Mouse (Mus musculus) limb, embryonic 14.5 days (tissue): ENCODE measurements around the gene Zfp112. TPM values are rescaled to one million over a fixed set of nuclear protein-coding genes. Genes with fewer than 3 reads are reported as not detected.

ENCODE experiments used
- ATAC-seq: fragments of 200-750 bp; cut with Nextera tagmentation; 2 replicates; pipeline ENCODE4 v1.8.0; 2017; ENCODE audit warnings: low read depth, moderate number of reproducible peaks, moderate TSS enrichment; ENCODE audit not compliant: low FRiP score
- DNase-seq: peaks from one replicate; pipeline ENCODE4 v3.0.0-alpha.2; 2015; ENCODE audit warnings: low spot score
- H3K27ac ChIP-seq: fragments of 300-500 bp; sonication (generic); replicated peaks from 2 replicates; pipeline ENCODE4 v1.5.1; 2014; ENCODE audit warnings: low read depth, mild to moderate bottlenecking, low read length, moderate library complexity, mixed read lengths
- H3K27me3 ChIP-seq: fragments of 300-500 bp; sonication (generic); 2 replicates; pipeline ENCODE4 v1.6.1; 2014; ENCODE audit warnings: low read length, mixed read lengths; ENCODE audit not compliant: control insufficient read depth, insufficient read depth
- H3K36me3 ChIP-seq: fragments of 300-500 bp; sonication (generic); 2 replicates; pipeline ENCODE4 v1.6.1; 2014; ENCODE audit warnings: mild to moderate bottlenecking, low read length, moderate library complexity, mixed read lengths; ENCODE audit not compliant: control insufficient read depth, insufficient read depth
- H3K4me1 ChIP-seq: fragments of 300-500 bp; sonication (generic); 2 replicates; pipeline ENCODE4 v1.6.1; 2014; ENCODE audit warnings: antibody characterized with exemption, low read length, mixed read lengths; ENCODE audit not compliant: control insufficient read depth, insufficient read depth
- H3K4me2 ChIP-seq: fragments of 300-500 bp; sonication (generic); replicated peaks from 2 replicates; pipeline ENCODE4 v1.6.1; 2014; ENCODE audit warnings: low read depth, mild to moderate bottlenecking, low read length, moderate library complexity; ENCODE audit not compliant: severe bottlenecking
- H3K4me3 ChIP-seq: fragments of 300-500 bp; sonication (generic); replicated peaks from 2 replicates; pipeline ENCODE4 v1.5.1; 2014; ENCODE audit warnings: low read length
- H3K9ac ChIP-seq: fragments of 300-500 bp; sonication (generic); 2 replicates; pipeline ENCODE4 v1.6.1; 2014; ENCODE audit warnings: mild to moderate bottlenecking, low read depth, low read length, moderate library complexity; ENCODE audit not compliant: severe bottlenecking
- H3K9me3 ChIP-seq: fragments of 300-500 bp; sonication (generic); 2 replicates; pipeline ENCODE4 v1.6.1; 2016; ENCODE audit warnings: low read length; ENCODE audit not compliant: control insufficient read depth
- POLR2A ChIP-seq: fragments of 200-500 bp; IDR thresholded peaks from 2 replicates; pipeline ENCODE4 v1.8.0; 2012; ENCODE audit warnings: inconsistent platforms, mild to moderate bottlenecking, moderate library complexity, borderline replicate concordance; ENCODE audit not compliant: insufficient read depth, insufficient read length; ENCODE audit errors: extremely low read depth
- WGBS: fragments of 180-500 bp; shearing (Covaris S2); extraction: QIAGEN DNeasy Blood & Tissue Kit; methylation state at CpG from one replicate; pipeline ENCODE4 v1.1.7; 2014; 5-methylcytosine and 5-hydroxymethylcytosine counted together
- polyA plus RNA-seq, 2 experiments: library from polyadenylated mRNA; depleted of rRNA in 1 of 2; stranded (reverse) in 1 of 2; unstranded in 1 of 2; fragments of >200 nt; fragmentation: Nextera tagmentation in 1 of 2; extraction: Ambion mirVana in 1 of 2; gene quantifications; 2 replicates each; pipeline versions ENCODE4 v1.2.1 to v1.2.3; 2012 to 2014

Gene Zfp112
- polyA plus RNA-seq, 2 experiments: 5.1 to 5.9 TPM

DNA sequence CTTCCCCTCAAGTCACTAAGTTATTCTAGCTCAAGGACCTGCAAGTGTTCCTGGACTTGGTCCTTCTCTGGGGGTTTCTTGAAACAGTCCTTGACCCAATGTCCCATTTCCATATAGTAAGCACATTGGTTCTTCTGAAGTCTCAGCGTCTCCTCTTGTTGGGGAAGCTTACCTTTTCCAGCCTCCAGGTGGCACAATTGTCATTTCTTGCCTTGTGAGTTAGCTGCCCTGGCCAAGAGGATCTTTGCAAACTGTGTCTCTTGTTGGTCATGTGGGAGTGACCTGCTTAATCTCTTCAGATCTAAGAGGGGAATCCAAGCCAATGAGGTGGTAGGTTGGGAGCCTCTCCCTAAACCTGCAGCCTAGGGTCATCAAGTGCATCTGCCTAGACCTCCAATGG, 41.2 kb downstream of the Zfp112 start:
- Histone ChIP-seq H3K27ac (no peak overlapping the region), H3K4me2 (no peak overlapping the region), H3K9me3 (no peaks in the 10 kb centered on the region), H3K4me1 (no peaks in the 10 kb centered on the region), H3K4me3 (no peak overlapping the region), H3K36me3 (no peaks in the 10 kb centered on the region), H3K9ac (no peak overlapping the region), H3K27me3 (no peaks in the 10 kb centered on the region)
- TF ChIP-seq POLR2A: no peak
- ATAC-seq (no peak), DNase-seq (no peak)
- WGBS: 19% methylated on average over 1 of the region's 1 CpGs

DNA sequence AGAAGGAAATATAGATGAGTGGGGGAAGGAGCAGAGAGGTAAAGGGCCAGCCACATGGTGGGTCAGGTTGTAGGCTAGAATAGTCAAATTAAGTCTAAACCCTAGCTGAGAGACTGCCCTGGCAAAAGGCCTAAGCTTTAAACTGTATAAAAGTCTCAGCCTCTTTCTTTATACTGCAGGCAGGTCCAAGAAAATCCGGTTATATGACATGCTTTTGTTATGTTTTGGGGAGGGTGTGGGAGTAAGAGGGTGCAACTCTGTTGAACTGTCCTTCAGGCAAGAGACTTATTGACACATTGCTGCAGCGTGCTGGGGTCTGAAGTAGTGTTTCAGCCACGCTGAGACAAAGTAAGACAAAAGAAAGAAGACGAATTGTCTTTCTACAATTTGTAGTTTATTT, 60.1 kb downstream of the Zfp112 start:
- Histone ChIP-seq H3K4me2 (no peak overlapping the region), H3K4me1 (no peaks in the 10 kb centered on the region), H3K4me3 (no peak overlapping the region), H3K27ac (no peak overlapping the region), H3K36me3 (no peaks in the 10 kb centered on the region), H3K27me3 (no peaks in the 10 kb centered on the region), H3K9ac (no peak overlapping the region), H3K9me3 (no peaks in the 10 kb centered on the region)
- 69% methylated on average over 4 of the region's 4 CpGs for WGBS
- no peak for TF ChIP-seq POLR2A
- DNase-seq: no peak
- ATAC-seq: no peak

DNA sequence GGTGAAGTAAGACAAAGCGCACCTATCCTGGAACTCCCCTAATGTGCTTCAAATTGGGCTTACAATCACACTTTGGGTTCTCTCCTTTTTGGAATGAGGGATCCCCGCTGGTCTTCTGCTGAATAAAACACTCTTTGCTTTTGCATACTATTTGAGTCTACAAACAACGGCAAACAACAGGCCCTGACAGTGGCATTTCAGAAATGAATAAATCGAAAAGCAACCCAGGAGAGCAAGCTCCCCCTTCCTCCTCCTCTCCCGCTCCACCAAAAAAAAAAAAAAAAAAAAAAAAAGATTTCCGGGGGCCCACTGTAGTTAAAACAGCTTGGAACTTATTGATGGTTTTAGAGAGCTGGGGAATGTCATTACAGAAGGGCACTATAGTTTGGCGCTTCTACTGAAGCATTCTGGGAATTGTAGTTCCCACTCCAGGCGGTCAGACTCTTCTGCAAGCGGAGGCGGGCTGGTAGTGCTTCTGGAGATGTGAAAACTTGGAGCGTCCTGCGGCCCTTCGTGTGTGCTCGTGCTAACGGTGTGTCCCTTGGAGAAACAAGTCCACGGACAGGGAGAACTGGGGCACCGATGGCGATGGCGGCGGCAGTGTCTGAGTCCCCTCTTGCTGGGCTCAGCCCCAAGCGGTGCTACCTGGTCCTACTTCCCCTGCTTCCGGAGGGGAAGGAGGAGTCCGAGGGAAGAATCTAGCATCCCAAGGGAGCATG, 62.7 kb downstream of the Zfp112 start, which contains the start of gene Zfp114:
Zfp114 (plus strand) TSS at position 443 of the 719 bp plus-strand sequence.
- DNase-seq: peak; percentile 91
- Histone ChIP-seq H3K36me3 (no peaks in the 10 kb centered on the region), H3K27ac (no peak within 1 kb of the TSS; the same call in 1 of the 2 replicates), H3K4me1 (no peaks in the 10 kb centered on the region), H3K27me3 (no peaks in the 10 kb centered on the region), H3K9ac (peak within 1 kb of the TSS; percentile 69), H3K9me3 (no peaks in the 10 kb centered on the region), H3K4me2 (peak within 1 kb of the TSS; percentile 49), H3K4me3 (peak within 1 kb of the TSS; percentile 57)
- ATAC-seq: peak; percentile 95
- 12% methylated on average over 23 of the region's 23 CpGs for WGBS
- 0 out of 2 replicates have a peak, but pooled peaks have one; percentile 29 for TF ChIP-seq POLR2A

DNA sequence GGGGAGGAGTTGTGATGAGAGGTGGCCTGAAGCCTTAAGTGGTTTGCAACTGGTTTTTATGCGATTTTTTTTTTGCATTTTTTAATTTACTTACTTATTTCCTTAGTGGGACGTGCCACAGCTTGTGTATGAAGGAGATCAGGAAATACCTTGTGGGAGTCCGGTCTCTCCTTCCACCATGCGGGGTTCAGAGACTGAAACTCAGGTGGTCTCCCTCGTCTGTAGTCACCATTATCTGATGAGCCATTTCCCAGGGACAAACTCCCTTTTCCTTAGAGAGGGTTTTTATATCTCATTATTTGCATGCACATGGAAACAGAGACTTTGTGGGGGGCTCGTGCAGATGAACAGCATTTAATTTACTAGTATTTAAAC, 63.2 kb downstream of the Zfp112 start:
- TF ChIP-seq POLR2A: no peak
- H3K4me1 ChIP-seq: no peaks in the 10 kb centered on the region
- DNase-seq (no peak), ATAC-seq (no peak; the same call in 1 of the 2 replicates)
- H3K9ac ChIP-seq: peak overlapping the region; percentile 69
- peak overlapping the region; percentile 49 for H3K4me2 ChIP-seq
- no peaks in the 10 kb centered on the region for H3K36me3 ChIP-seq
- H3K9me3 ChIP-seq: no peaks in the 10 kb centered on the region
- no peaks in the 10 kb centered on the region for H3K27me3 ChIP-seq
- WGBS: 51% methylated on average over 6 of the region's 6 CpGs
- peak overlapping the region; percentile 57 for H3K4me3 ChIP-seq
- H3K27ac ChIP-seq: no peak overlapping the region

Other genes with a start within 250 kb of the Zfp112 start
- not detected in 2 replicates for gene Vmn1r177, start 245.9 kb upstream of the Zfp112 start, polyA plus RNA-seq (2012; rRNA removed)
- not detected in 2 replicates for gene Vmn1r177, start 245.9 kb upstream of the Zfp112 start, polyA plus RNA-seq (2014; fragmentation: Nextera tagmentation; extraction: Ambion mirVana)
- not detected in 2 replicates for gene Vmn1r178, start 220.3 kb upstream of the Zfp112 start, polyA plus RNA-seq (2012; rRNA removed)
- not detected in 2 replicates for gene Vmn1r178, start 220.3 kb upstream of the Zfp112 start, polyA plus RNA-seq (2014; fragmentation: Nextera tagmentation; extraction: Ambion mirVana)
- gene Vmn1r179, start 185.3 kb upstream of the Zfp112 start, polyA plus RNA-seq (2012; rRNA removed): not detected in 2 replicates
- not detected in 2 replicates for gene Vmn1r179, start 185.3 kb upstream of the Zfp112 start, polyA plus RNA-seq (2014; fragmentation: Nextera tagmentation; extraction: Ambion mirVana)
- not detected in 2 replicates for gene Vmn1r180, start 161.7 kb upstream of the Zfp112 start, polyA plus RNA-seq (2012; rRNA removed)
- not detected in 2 replicates for gene Vmn1r180, start 161.7 kb upstream of the Zfp112 start, polyA plus RNA-seq (2014; fragmentation: Nextera tagmentation; extraction: Ambion mirVana)
- not detected in 2 replicates for gene Vmn1r181, start 137.7 kb upstream of the Zfp112 start, polyA plus RNA-seq (2012; rRNA removed)
- gene Vmn1r181, start 137.7 kb upstream of the Zfp112 start, polyA plus RNA-seq (2014; fragmentation: Nextera tagmentation; extraction: Ambion mirVana): not detected in 2 replicates
- gene V1rd19, start 110.6 kb upstream of the Zfp112 start, polyA plus RNA-seq (2012; rRNA removed): not detected in 2 replicates
- gene V1rd19, start 110.6 kb upstream of the Zfp112 start, polyA plus RNA-seq (2014; fragmentation: Nextera tagmentation; extraction: Ambion mirVana): not detected in 2 replicates
- not detected in 2 replicates for gene Vmn1r183, start 59.1 kb upstream of the Zfp112 start, polyA plus RNA-seq (2012; rRNA removed)
- gene Vmn1r183, start 59.1 kb upstream of the Zfp112 start, polyA plus RNA-seq (2014; fragmentation: Nextera tagmentation; extraction: Ambion mirVana): not detected in 2 replicates
- 24.0 and 24.4 TPM in 2 replicates for gene Zfp180, start 30.4 kb upstream of the Zfp112 start, polyA plus RNA-seq (2012; rRNA removed)
- gene Zfp180, start 30.4 kb upstream of the Zfp112 start, polyA plus RNA-seq (2014; fragmentation: Nextera tagmentation; extraction: Ambion mirVana): 19.6 and 21.9 TPM in 2 replicates
- gene Zfp235, start 21.9 kb downstream of the Zfp112 start, polyA plus RNA-seq (2012; rRNA removed): 13.5 and 16.7 TPM in 2 replicates
- gene Zfp235, start 21.9 kb downstream of the Zfp112 start, polyA plus RNA-seq (2014; fragmentation: Nextera tagmentation; extraction: Ambion mirVana): 17.5 and 20.9 TPM in 2 replicates
- gene Zfp114, start 62.7 kb downstream of the Zfp112 start, polyA plus RNA-seq (2012; rRNA removed): 3.2 and 3.5 TPM in 2 replicates
- gene Zfp114, start 62.7 kb downstream of the Zfp112 start, polyA plus RNA-seq (2014; fragmentation: Nextera tagmentation; extraction: Ambion mirVana): 4.0 and 5.0 TPM in 2 replicates
- gene Zfp111, start 99.1 kb downstream of the Zfp112 start, polyA plus RNA-seq (2012; rRNA removed): 6.1 and 7.0 TPM in 2 replicates
- 12.7 TPM in 2 replicates for gene Zfp111, start 99.1 kb downstream of the Zfp112 start, polyA plus RNA-seq (2014; fragmentation: Nextera tagmentation; extraction: Ambion mirVana)
- 4.4 and 4.7 TPM in 2 replicates for gene Zfp109, start 125.2 kb downstream of the Zfp112 start, polyA plus RNA-seq (2012; rRNA removed)
- 3.7 and 5.5 TPM in 2 replicates for gene Zfp109, start 125.2 kb downstream of the Zfp112 start, polyA plus RNA-seq (2014; fragmentation: Nextera tagmentation; extraction: Ambion mirVana)
- gene Zfp108, start 142.5 kb downstream of the Zfp112 start, polyA plus RNA-seq (2012; rRNA removed): 3.1 and 4.1 TPM in 2 replicates
- gene Zfp108, start 142.5 kb downstream of the Zfp112 start, polyA plus RNA-seq (2014; fragmentation: Nextera tagmentation; extraction: Ambion mirVana): 4.8 and 6.1 TPM in 2 replicates
- 5.8 and 6.2 TPM in 2 replicates for gene Zfp93, start 158.1 kb downstream of the Zfp112 start, polyA plus RNA-seq (2012; rRNA removed)
- gene Zfp93, start 158.1 kb downstream of the Zfp112 start, polyA plus RNA-seq (2014; fragmentation: Nextera tagmentation; extraction: Ambion mirVana): 8.2 and 14.2 TPM in 2 replicates
- gene Zfp61, start 188.9 kb downstream of the Zfp112 start, polyA plus RNA-seq (2012; rRNA removed): 36.8 and 45.0 TPM in 2 replicates
- gene Zfp61, start 188.9 kb downstream of the Zfp112 start, polyA plus RNA-seq (2014; fragmentation: Nextera tagmentation; extraction: Ambion mirVana): 38.7 and 39.7 TPM in 2 replicates
- gene Zfp94, start 204.4 kb downstream of the Zfp112 start, polyA plus RNA-seq (2012; rRNA removed): 13.8 and 14.4 TPM in 2 replicates
- gene Zfp94, start 204.4 kb downstream of the Zfp112 start, polyA plus RNA-seq (2014; fragmentation: Nextera tagmentation; extraction: Ambion mirVana): 11.7 and 12.6 TPM in 2 replicates
- gene Tescl, start 221.6 kb downstream of the Zfp112 start, polyA plus RNA-seq (2012; rRNA removed): 0.13 and 0.38 TPM in 2 replicates
- not detected in 2 replicates for gene Tescl, start 221.6 kb downstream of the Zfp112 start, polyA plus RNA-seq (2014; fragmentation: Nextera tagmentation; extraction: Ambion mirVana)
- gene Lypd5, start 236.9 kb downstream of the Zfp112 start, polyA plus RNA-seq (2012; rRNA removed): 0.09 and 0.50 TPM in 2 replicates
- gene Lypd5, start 236.9 kb downstream of the Zfp112 start, polyA plus RNA-seq (2014; fragmentation: Nextera tagmentation; extraction: Ambion mirVana): 0.62 and 3.1 TPM in 2 replicates